Mouse (Mus musculus) embryonic fibroblast, embryonic 13.5 days (primary cell): ENCODE data around the gene Kras.

Experiments used
- CTCF ChIP-seq: IDR thresholded peaks from 2 replicates; pipeline ENCODE4 v1.5.1; 2011; ENCODE audit warnings: mild to moderate bottlenecking, control low read depth, low read length, moderate library complexity, borderline replicate concordance; ENCODE audit not compliant: insufficient read depth
- POLR2A ChIP-seq: IDR thresholded peaks from 2 replicates; pipeline ENCODE4 v1.6.1; 2011; ENCODE audit warnings: low read depth, mild to moderate bottlenecking, control low read depth, low read length, moderate library complexity

- TF ChIP-seq CTCF (no peak), POLR2A (no peak)
Observed at GRCm38 (mm10) chr6:145235367-145235766, 14.7 kb downstream of the Kras start.
